8 mouse cellular contexts compared by ENCODE assay signal in genomic region chr3:123385486-123386156, GRCm38 (mm10). TPM values are rescaled to one million over a fixed set of nuclear protein-coding genes. Genes with fewer than 3 reads are reported as not detected.
DNase-seq lines count a peak whose midpoint lies in the region; ATAC-seq lines count a peak whose summit lies in the region.

TSS of gene Mettl14 (minus strand) at chr3:123386108.

- H3K4me3 ChIP-seq in forebrain, embryonic 14.5 days (ENCODE audit: low read depth, low read length) = peak within 1 kb of the TSS; percentile 60
- peak within 1 kb of the TSS; percentile 75 for H3K4me3 ChIP-seq in neural tube, embryonic 15.5 days (replicated peaks)

- peak within 1 kb of the TSS; percentile 71 for H3K9ac ChIP-seq in forebrain, embryonic 14.5 days (ENCODE audit: low read length)
- H3K9ac ChIP-seq in neural tube, embryonic 15.5 days (replicated peaks) = peak within 1 kb of the TSS; percentile 72

- no peaks in the 10 kb centered on the region for H3K9me3 ChIP-seq in forebrain, embryonic 14.5 days (replicated peaks; ENCODE audit: control insufficient read depth, low read length)
- no peaks in the 10 kb centered on the region for H3K9me3 ChIP-seq in neural tube, embryonic 15.5 days (replicated peaks)

- ATAC-seq in forebrain, embryonic 14.5 days = peak; percentile 99
- ATAC-seq in neural tube, embryonic 15.5 days (ENCODE audit: low FRiP score) = peak; percentile 100

- WGBS in forebrain, embryonic 14.5 days = under 1% methylated on average over 41 of the region's 41 CpGs
- under 1% methylated on average over 41 of the region's 41 CpGs for WGBS in neural tube, embryonic 15.5 days

- peak; percentile 98 for DNase-seq in ES-CJ7 (ENCODE audit: low read depth, low spot score)
- DNase-seq in cerebellum, adult 11 months = peak; percentile 95
- DNase-seq in forebrain, embryonic 14.5 days (ENCODE audit: low spot score) = peak; percentile 100
- peak; percentile 93 to 97 for DNase-seq in heart, postnatal 14 days
- peak; percentile 97 for DNase-seq in layer of hippocampus, adult 11-12 months (ENCODE audit: low spot score)
- peak; percentile 97 to 98 for DNase-seq in lung, adult 18-20 months
- DNase-seq in testis, postnatal 14 days (ENCODE audit: low spot score) = peak; percentile 98

- peak within 1 kb of the TSS; percentile 56 for H3K4me2 ChIP-seq in forebrain, embryonic 14.5 days (ENCODE audit: low read length)
- peak within 1 kb of the TSS; percentile 63 for H3K4me2 ChIP-seq in neural tube, embryonic 15.5 days

- H3K27me3 ChIP-seq in forebrain, embryonic 14.5 days (replicated peaks; ENCODE audit: control insufficient read depth, insufficient read depth, low read length) = no peaks in the 10 kb centered on the region
- no peaks in the 10 kb centered on the region; the same call in 1 of the 2 replicates for H3K27me3 ChIP-seq in neural tube, embryonic 15.5 days (replicated peaks)

- peak within 1 kb of the TSS; percentile 91 for H3K27ac ChIP-seq in forebrain, embryonic 14.5 days (ENCODE audit: low read depth, low read length)
- peak within 1 kb of the TSS; percentile 95 for H3K27ac ChIP-seq in neural tube, embryonic 15.5 days (replicated peaks)

- H3K4me1 ChIP-seq in forebrain, embryonic 14.5 days (ENCODE audit: control insufficient read depth, insufficient read depth, low read length) = peaks cover 5% of the 10 kb centered on the region
- peaks cover 19% of the 10 kb centered on the region for H3K4me1 ChIP-seq in neural tube, embryonic 15.5 days

- intact Hi-C loops in heart, postnatal 14 days (cut with DNase I) = loop anchor here (5.0 kb wide), 1 partner anchor 122 kb away; no protein-coding TSS in a partner anchor

- H3K36me3 ChIP-seq in forebrain, embryonic 14.5 days (ENCODE audit: control insufficient read depth, insufficient read depth, low read length) = peaks cover 7% of the 10 kb centered on the region
- peaks cover 11% of the 10 kb centered on the region; the same call in 1 of the 2 replicates for H3K36me3 ChIP-seq in neural tube, embryonic 15.5 days

RNA-seq across cellular contexts. Expression of gene Mettl14, which starts in this region (rescaled TPM):
- polyA plus RNA-seq in forebrain, embryonic 14.5 days (2014; fragmentation: Nextera tagmentation; extraction: Ambion mirVana) = 17.6 and 19.9 TPM in 2 replicates
- 10 to 100 TPM; 10.1 to 10.8 TPM for total RNA-seq in heart, postnatal 14 days (2021)
- polyA plus RNA-seq in neural tube, embryonic 15.5 days (2015; fragmentation: Nextera tagmentation; extraction: Ambion mirVana) = 19.9 and 23.6 TPM in 2 replicates

Comparison
In these comparisons a context has a peak if more than half of its experiments do, and no peak if none do; other contexts are left out.
1. Peak in every context shown above with its lines: DNase-seq, ATAC-seq, H3K4me3 ChIP-seq and H3K27ac ChIP-seq.